Mouse (Mus musculus): ENCODE results near the gene Zfp523.

DNA sequence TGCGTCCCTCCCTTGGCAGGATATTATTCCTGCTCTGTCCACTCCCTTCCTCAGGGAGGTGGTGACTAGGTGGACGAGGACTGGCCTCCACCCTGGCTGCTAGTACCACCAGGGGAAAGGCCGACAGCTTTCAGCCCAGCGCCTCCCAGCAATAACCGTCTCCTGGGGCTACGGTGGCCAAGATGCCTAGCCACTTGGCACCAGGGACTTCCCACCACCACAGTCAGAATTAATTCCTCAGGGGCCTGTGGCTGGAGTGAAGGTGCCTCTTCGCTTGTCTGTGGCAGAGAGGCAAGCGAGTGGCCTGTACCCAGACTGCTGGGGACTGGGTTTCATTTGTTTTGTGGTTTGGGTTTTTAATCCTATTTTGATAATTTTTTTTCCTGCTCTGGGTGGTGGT is 28.5 kb downstream of the Zfp523 start:
- TF ChIP-seq CTCF (IDR thresholded peaks at IDR 0.05; ENCODE audit: insufficient read depth, low read length) (no peak), POLR2A (IDR thresholded peaks at IDR 0.05; ENCODE audit: borderline replicate concordance, extremely low read depth, low read depth, low read length) (no peak)
